13 mouse cellular contexts compared by ENCODE assay signal in the genomic region with DNA sequence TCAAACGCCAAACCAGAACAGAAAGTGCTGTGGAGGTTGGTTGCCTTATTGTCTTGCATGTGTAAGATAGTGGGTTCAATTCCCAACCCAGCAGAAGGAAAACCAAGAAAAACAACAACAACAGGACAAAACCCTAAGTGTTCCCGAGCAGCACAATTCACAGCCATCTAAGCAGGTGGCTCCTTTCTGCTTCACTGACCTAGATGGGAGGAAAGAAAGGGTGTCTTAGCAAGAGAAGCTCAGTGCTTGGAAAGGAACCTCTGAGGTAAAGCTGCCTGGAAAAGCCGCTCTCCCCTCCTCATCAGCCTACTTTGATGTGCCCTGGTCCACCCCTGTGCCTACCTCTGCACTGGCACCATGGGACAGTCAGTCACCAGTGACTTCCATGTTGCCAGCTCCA.
"Had no signal": no experiment of that assay in that cellular context is flagged by ENCODE, and none has a peak within 500 bp of the region (broad histone marks: within the 10 kb centered on the region; RNA-seq: fewer than 3 reads in every experiment).

No protein-coding gene starts in this region.

- H3K4me2 ChIP-seq: limb, embryonic 12.5 days; liver, embryonic 13.5 days; midbrain, embryonic 13.5 days; stomach, embryonic 15.5 days had no signal

- H3K4me1 ChIP-seq: limb, embryonic 12.5 days; liver, embryonic 13.5 days; midbrain, embryonic 13.5 days; stomach, embryonic 15.5 days had no signal

- ATAC-seq: liver, postnatal 0 days; midbrain, embryonic 13.5 days had no signal

- H3K27me3 ChIP-seq: liver, embryonic 13.5 days; midbrain, embryonic 13.5 days; stomach, embryonic 15.5 days had no signal

- H3K4me3 ChIP-seq: layer of hippocampus, adult 2 months; left cerebral cortex, adult 2 months; limb, embryonic 12.5 days; liver, embryonic 13.5 days; midbrain, embryonic 13.5 days; stomach, embryonic 15.5 days had no signal

- DNase-seq: kidney, postnatal 10 days; kidney, postnatal 4 days; liver; liver, embryonic 13.5 days; liver, postnatal 0 days; right cerebral cortex, postnatal 14 days; thymus, adult 2 months; thymus, postnatal 25 days had no signal

- H3K27ac ChIP-seq: layer of hippocampus, adult 2 months; left cerebral cortex, adult 2 months; limb, embryonic 12.5 days; liver, embryonic 13.5 days; midbrain, embryonic 13.5 days; stomach, embryonic 15.5 days had no signal

- H3K9me3 ChIP-seq: limb, embryonic 12.5 days; liver, embryonic 13.5 days; midbrain, embryonic 13.5 days; stomach, embryonic 15.5 days had no signal

- H3K9ac ChIP-seq: limb, embryonic 12.5 days; liver, embryonic 13.5 days; liver, postnatal 0 days; midbrain, embryonic 13.5 days; stomach, embryonic 15.5 days had no signal

- H3K36me3 ChIP-seq: limb, embryonic 12.5 days; liver, embryonic 13.5 days; midbrain, embryonic 13.5 days; stomach, embryonic 15.5 days had no signal
